Mouse (Mus musculus) limb, embryonic 12.5 days (tissue): Measurements from ENCODE around the gene Ticam1. TPM values are rescaled to one million over a fixed set of nuclear protein-coding genes. Genes with fewer than 3 reads are reported as not detected.
A peak's percentile ranks its signal among the peaks of the same experiment; 100 is the strongest.
"Not testable (repeated sequence)": the region's sequence is repeated elsewhere in the genome, so short reads cannot be mapped to it uniquely, and the experiment has no call there.

Source experiments
- ATAC-seq: fragments of 200-750 bp; cut with Nextera tagmentation; 2 replicates; pipeline ENCODE4 v1.8.0; 2017; ENCODE audit warnings: low read depth, moderate TSS enrichment; ENCODE audit not compliant: insufficient number of reproducible peaks, insufficient read depth, low FRiP score, low TSS enrichment
- H3K27ac ChIP-seq: fragments of 300-500 bp; sonication (generic); 2 replicates; pipeline ENCODE4 v1.5.1; 2016; ENCODE audit warnings: mild to moderate bottlenecking, moderate library complexity
- H3K27me3 ChIP-seq: fragments of 300-500 bp; sonication (generic); 2 replicates; pipeline ENCODE4 v1.6.1; 2016; ENCODE audit warnings: mild to moderate bottlenecking, moderate library complexity
- H3K36me3 ChIP-seq: fragments of 300-500 bp; sonication (generic); 2 replicates; pipeline ENCODE4 v1.6.1; 2016; ENCODE audit warnings: mild to moderate bottlenecking, moderate library complexity
- H3K4me1 ChIP-seq: fragments of 300-500 bp; sonication (generic); replicated peaks from 2 replicates; pipeline ENCODE4 v1.6.1; 2016
- H3K4me2 ChIP-seq: fragments of 300-500 bp; sonication (generic); 2 replicates; pipeline ENCODE4 v1.6.1; 2016; ENCODE audit warnings: mild to moderate bottlenecking, moderate library complexity
- H3K4me3 ChIP-seq: fragments of 300-500 bp; sonication (generic); replicated peaks from 2 replicates; pipeline ENCODE4 v1.5.1; 2016; ENCODE audit warnings: mild to moderate bottlenecking
- H3K9ac ChIP-seq: fragments of 300-500 bp; sonication (generic); replicated peaks from 2 replicates; pipeline ENCODE4 v1.6.1; 2016; ENCODE audit warnings: mild to moderate bottlenecking, moderate library complexity
- H3K9me3 ChIP-seq: fragments of 300-500 bp; sonication (generic); 2 replicates; pipeline ENCODE4 v1.6.1; 2016; ENCODE audit warnings: mild to moderate bottlenecking, moderate library complexity
- WGBS: fragments of 180-500 bp; shearing (Covaris S2); methylation state at CpG from one replicate; pipeline ENCODE4 v1.1.7; 2016; 5-methylcytosine and 5-hydroxymethylcytosine counted together
- polyA plus RNA-seq: library from polyadenylated mRNA; unstranded; fragments of >200 nt; fragmentation: Nextera tagmentation; extraction: Ambion mirVana; gene quantifications from 2 replicates; pipeline ENCODE4 v1.2.1, GENCODE M21; 2016

Gene Ticam1
- polyA plus RNA-seq, 1 experiment from 2014 or later = 3.0 TPM

DNA sequence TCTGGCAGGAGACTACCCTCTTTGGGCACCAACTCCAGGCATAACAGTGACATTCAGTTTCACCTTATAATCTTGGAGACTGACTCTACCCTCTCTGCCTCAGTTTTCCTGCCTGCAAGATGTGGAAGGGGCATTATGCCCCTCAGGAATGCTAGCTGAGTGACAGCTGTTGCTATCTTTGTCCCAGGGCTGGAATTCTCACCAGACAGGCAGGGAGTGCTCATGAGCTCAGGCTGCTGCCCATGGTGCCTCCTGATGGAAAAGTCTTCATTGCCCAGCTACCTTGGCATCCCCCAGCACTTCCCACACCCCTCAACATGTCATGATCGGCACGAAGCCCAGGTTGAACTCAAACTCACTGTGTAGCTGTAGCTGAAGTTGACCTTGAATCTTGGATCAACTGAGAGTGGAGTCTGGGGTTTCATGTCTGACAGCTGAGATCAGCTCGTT is 13.9 kb downstream of the Ticam1 start:
- Histone ChIP-seq H3K36me3 (peaks cover 60% of the 10 kb centered on the region), H3K4me2 (no peak overlapping the region), H3K9me3 (no peaks in the 10 kb centered on the region), H3K27me3 (no peaks in the 10 kb centered on the region), H3K27ac (no peak overlapping the region), H3K9ac (no peak overlapping the region), H3K4me3 (no peak overlapping the region), H3K4me1 (peaks cover 31% of the 10 kb centered on the region)
- WGBS = 88% methylated on average over 3 of the region's 3 CpGs
- no peak for ATAC-seq

DNA sequence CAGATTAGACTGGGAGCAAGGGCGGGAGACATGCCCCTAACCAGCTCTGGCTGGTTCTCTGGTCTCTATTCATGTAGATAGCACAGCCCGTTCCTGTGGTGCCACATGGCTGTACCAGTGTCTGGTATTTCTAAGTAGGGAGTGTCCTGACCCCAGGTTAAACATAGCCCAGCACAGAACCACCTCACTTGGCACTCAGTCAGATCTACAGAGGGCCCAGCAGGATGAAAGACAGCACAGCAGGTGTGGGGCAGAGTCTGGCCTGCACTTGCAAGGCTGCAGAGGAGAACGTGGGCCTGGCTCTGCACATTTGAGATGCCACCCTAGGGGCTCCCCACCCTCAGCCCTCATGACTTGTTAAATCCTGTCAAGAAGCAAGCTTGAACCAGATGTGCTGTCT is 15.4 kb downstream of the Ticam1 start:
- Histone ChIP-seq H3K4me2 (no peak overlapping the region), H3K27me3 (no peaks in the 10 kb centered on the region), H3K27ac (no peak overlapping the region), H3K9ac (no peak overlapping the region), H3K4me3 (no peak overlapping the region), H3K9me3 (no peaks in the 10 kb centered on the region), H3K4me1 (peaks cover 36% of the 10 kb centered on the region), H3K36me3 (peaks cover 63% of the 10 kb centered on the region)
- 76% methylated on average over 3 of the region's 3 CpGs for WGBS
- ATAC-seq = no peak

DNA sequence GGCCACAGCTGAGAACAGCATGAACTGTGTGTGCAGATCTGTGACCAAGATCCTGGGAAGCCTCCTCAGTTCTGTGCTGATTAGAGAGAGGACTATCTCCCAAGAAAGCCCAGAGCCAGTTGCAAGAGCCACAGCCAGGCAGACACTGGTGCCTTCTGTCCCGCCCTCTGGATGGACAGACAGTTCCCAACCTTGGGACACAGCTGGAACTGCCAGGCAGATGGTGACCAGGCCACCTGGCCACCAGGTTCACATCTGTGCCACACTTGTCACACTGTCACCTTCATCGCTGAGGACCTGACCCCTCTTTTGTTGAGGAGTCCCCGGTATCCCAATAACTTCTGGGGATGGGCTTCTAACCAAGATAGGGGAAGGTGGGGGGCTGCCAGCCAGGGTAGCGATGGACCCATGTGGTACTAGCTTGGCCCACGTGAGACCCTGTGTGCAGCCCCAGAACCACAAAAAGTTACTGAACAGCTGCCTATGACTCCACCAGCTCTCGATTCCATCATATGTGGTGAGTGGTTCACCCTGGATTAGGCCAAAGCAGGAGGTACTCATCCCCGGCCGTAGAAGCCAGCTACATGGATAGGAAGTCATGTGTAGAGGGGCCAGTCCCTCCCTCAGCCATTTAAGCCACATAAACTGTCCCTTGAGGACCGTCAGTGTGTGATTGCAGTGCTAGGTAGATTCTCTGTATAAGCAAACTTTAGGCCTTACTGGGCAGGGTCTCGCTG is 17.1 kb downstream of the Ticam1 start:
- no peak for ATAC-seq
- Histone ChIP-seq H3K27me3 (no peaks in the 10 kb centered on the region), H3K27ac (no peak overlapping the region), H3K9ac (peak overlapping the region; percentile 14; the same call in 1 of the 2 replicates), H3K36me3 (peaks cover 55% of the 10 kb centered on the region), H3K4me1 (peaks cover 36% of the 10 kb centered on the region), H3K4me2 (no peak overlapping the region), H3K9me3 (no peaks in the 10 kb centered on the region), H3K4me3 (no peak overlapping the region)
- WGBS = 90% methylated on average over 10 of the region's 10 CpGs

DNA sequence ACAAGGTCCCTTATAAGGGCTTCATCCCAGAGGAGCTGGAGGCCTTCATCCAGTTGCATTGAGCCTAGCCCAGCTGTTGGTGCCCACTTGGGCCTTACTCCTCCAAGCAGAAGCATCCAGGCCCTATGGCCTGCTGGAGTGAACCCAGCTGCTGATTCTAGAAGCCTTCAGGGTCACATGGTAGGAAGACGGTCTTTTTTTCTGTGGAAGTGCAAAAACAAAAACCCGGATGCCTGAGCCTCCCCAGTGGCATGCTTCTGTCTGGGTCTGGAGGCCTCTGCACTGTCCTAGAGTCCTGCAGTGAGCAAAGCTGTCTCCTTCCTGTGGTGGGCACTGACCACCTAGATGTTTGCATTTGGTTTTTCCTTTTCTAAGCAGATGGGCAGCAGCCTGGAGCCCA is 17.8 kb downstream of the Ticam1 start:
- not testable (repeated sequence) for H3K9me3 ChIP-seq, H3K4me3 ChIP-seq, ATAC-seq, H3K9ac ChIP-seq, H3K27ac ChIP-seq, H3K27me3 ChIP-seq
- 0 out of 2 replicates have a peak overlapping the region, but pooled peaks have one; percentile 96 for H3K4me2 ChIP-seq
- H3K4me1 ChIP-seq = peaks cover 36% of the 10 kb centered on the region
- WGBS = 72% methylated on average over 2 of the region's 2 CpGs
- peaks cover 55% of the 10 kb centered on the region for H3K36me3 ChIP-seq

DNA sequence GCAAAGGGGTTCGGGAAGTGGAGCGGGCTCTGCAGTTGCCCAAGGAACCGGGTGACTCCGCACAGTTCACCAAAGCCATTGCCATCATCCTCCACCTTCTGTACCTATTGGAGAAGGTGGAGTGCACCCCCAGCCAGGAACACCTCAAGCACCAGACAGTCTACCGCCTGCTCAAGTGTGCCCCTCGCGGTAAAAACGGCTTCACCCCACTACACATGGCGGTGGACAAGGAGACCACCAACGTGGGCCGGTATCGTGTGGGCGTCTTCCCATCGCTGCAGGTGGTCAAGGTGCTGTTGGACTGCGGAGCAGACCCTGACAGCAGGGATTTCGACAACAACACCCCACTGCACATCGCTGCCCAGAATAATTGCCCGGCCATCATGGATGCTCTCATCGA is 18.3 kb downstream of the Ticam1 start:
- peak overlapping the region; percentile 96; the same call in 1 of the 2 replicates for H3K4me2 ChIP-seq
- peaks cover 55% of the 10 kb centered on the region for H3K36me3 ChIP-seq
- not testable (repeated sequence) for H3K9ac ChIP-seq, H3K9me3 ChIP-seq, H3K27ac ChIP-seq, ATAC-seq, H3K27me3 ChIP-seq
- peaks cover 36% of the 10 kb centered on the region for H3K4me1 ChIP-seq
- 0 out of 2 replicates have a peak overlapping the region, but pooled peaks have one; percentile 72 for H3K4me3 ChIP-seq
- WGBS = 94% methylated on average over 19 of the region's 19 CpGs

DNA sequence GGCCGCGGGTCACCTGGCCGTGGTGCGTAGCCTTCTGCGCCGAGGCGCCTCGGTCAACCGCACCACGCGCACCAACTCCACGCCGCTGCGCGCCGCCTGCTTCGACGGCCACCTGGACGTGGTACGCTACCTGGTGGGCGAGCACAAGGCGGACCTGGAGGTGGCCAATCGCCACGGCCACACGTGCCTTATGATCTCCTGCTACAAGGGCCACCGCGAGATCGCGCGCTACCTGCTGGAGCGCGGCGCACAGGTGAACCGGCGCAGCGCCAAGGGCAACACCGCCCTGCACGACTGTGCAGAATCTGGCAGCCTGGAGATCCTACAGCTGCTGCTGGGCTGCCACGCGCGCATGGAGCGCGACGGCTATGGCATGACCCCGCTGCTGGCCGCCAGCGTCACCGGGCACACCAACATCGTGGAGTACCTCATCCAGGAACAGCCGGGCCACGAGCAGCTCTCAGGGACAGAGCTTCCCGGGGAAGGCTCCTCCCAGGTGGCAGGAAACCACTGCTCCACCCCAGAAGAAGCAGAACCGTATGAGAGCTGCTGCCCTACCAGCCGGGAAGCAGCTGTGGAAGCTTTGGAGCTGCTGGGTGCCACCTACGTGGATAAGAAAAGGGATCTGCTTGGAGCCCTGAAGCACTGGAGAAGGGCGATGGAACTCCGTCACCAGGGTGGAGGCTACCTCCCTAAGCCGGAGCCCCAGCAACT is 19.2 kb downstream of the Ticam1 start:
- WGBS = 9% methylated on average over 58 of the region's 58 CpGs
- Histone ChIP-seq H3K36me3 (peaks cover 46% of the 10 kb centered on the region), H3K27me3 (no peaks in the 10 kb centered on the region), H3K4me2 (peak overlapping the region; percentile 96), H3K9me3 (no peaks in the 10 kb centered on the region), H3K9ac (peak overlapping the region; percentile 65), H3K4me3 (peak overlapping the region; percentile 72), H3K4me1 (peaks cover 36% of the 10 kb centered on the region), H3K27ac (no peak overlapping the region)
- no peak for ATAC-seq

DNA sequence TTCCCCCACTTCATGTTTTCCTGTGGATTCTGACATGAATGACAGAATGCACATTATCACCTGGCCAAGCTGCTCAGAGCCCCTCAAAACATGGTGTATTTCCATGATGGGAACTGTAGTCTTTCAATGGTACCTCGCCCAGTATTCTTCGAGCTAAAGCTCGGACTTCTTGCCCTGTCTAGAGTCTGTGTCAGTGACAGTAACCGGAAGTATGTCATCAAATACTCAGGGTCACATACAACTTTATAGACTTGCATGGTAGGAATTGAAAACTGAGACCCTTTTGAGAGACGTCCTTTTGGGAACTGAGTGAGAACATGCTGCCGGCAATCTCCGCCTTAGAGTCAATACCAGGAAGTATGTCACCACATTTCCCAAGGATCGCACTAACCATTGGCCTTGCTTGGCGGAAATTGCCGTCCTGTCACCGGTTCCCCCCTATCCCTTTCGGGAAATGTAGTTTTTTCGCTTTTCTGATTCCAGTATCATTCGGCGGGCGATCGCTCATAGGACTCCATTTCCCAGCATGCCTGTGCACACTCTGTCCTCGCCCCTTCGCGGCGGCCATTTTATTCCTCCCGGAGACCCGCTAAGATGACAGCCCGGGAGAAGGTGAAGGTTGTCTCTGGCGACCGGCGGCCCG is 20.2 kb downstream of the Ticam1 start, which contains the start of gene Fem1a:
Gene Fem1a (plus strand): TSS at position 572 of the 643 bp plus-strand sequence.
- Histone ChIP-seq H3K4me3 (peak within 1 kb of the TSS; percentile 72), H3K9me3 (no peaks in the 10 kb centered on the region), H3K27me3 (no peaks in the 10 kb centered on the region), H3K27ac (peak within 1 kb of the TSS; percentile 87), H3K36me3 (peaks cover 37% of the 10 kb centered on the region), H3K4me2 (peak within 1 kb of the TSS; percentile 96), H3K9ac (peak within 1 kb of the TSS; percentile 65), H3K4me1 (peaks cover 37% of the 10 kb centered on the region)
- peak; percentile 89 for ATAC-seq
- under 1% methylated on average over 28 of the region's 28 CpGs for WGBS

DNA sequence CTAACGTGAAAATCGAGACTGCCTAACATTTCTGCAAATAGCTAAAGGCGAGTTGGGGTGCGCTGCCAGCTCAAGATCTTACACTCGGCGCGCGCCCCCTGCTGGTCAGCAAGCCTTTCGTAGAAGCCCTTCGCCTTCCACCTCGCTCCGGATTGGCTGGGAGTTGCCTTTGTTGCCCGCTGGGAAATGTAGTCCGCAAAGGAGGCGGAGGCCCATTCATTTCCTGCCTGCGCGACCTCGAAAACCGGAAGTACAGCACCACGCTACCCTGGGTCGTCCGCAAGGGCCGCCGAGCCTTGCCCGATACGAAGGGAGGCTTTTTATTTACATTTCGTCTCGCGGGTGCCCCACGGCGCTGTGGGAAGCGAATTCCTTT is 20.7 kb downstream of the Ticam1 start:
- H3K4me3 ChIP-seq = peak overlapping the region; percentile 72
- peak overlapping the region; percentile 45 for H3K9ac ChIP-seq
- no peaks in the 10 kb centered on the region for H3K9me3 ChIP-seq
- peak; percentile 90 for ATAC-seq
- WGBS = 0% methylated on average over 32 of the region's 32 CpGs
- H3K27ac ChIP-seq = peak overlapping the region; percentile 87
- H3K27me3 ChIP-seq = no peaks in the 10 kb centered on the region
- peaks cover 42% of the 10 kb centered on the region for H3K4me1 ChIP-seq
- peak overlapping the region; percentile 78 for H3K4me2 ChIP-seq
- peaks cover 32% of the 10 kb centered on the region for H3K36me3 ChIP-seq

DNA sequence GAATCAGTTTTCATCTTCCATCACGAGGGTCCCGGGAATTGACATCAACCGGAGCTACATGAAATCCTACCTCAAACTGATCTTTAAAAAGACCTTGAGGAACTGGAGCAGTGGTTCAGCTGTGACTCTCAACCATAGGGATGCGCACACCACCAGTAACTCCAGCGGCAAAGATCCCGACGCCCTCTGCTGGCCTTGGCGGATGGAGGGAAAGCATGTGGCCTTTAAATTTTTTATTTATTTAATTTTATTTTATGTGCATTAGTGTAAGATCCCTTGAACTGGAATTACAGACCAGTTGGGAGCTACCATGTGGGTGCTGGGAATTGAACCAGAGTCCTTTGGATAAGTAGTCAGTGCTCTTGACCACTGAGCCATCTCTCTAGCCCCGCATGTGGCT is 21.2 kb downstream of the Ticam1 start:
- peak overlapping the region; percentile 78; the same call in 1 of the 2 replicates for H3K4me2 ChIP-seq
- ATAC-seq = no peak
- H3K27ac ChIP-seq = peak overlapping the region; percentile 67; the same call in 1 of the 2 replicates
- H3K4me1 ChIP-seq = peaks cover 42% of the 10 kb centered on the region
- peaks cover 28% of the 10 kb centered on the region for H3K36me3 ChIP-seq
- H3K27me3 ChIP-seq = no peaks in the 10 kb centered on the region
- no peak overlapping the region for H3K9ac ChIP-seq
- H3K4me3 ChIP-seq = peak overlapping the region; percentile 72; the same call in 1 of the 2 replicates
- H3K9me3 ChIP-seq = no peaks in the 10 kb centered on the region
- 19% methylated on average over 9 of the region's 9 CpGs for WGBS

DNA sequence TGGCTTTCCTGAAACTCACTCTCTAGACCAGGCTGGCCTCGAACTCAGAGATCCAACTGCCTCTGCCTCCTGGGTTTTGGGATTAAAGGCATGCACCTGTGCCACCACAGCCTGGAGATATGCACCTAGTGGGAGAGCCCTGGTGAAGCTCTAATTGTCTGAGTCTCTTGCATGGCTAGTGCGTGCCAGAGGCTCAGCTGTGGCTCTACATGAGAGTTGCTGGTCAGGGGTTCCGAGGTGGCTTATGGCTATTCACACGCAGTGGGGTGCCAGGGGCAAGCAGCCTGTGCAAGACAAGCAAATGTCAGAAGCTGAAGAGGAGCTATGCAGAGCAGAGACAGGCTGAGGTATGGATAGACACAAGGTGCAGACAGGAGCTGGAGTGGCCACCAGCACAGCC is 21.9 kb downstream of the Ticam1 start:
- H3K4me3 ChIP-seq = no peak overlapping the region
- 82% methylated on average over 4 of the region's 4 CpGs for WGBS
- ATAC-seq = no peak

More for the DNA sequence above, 21.9 kb downstream of the Ticam1 start:
- Histone ChIP-seq H3K4me2 (no peak overlapping the region), H3K4me1 (peaks cover 36% of the 10 kb centered on the region), H3K27me3 (no peaks in the 10 kb centered on the region), H3K27ac (no peak overlapping the region), H3K9me3 (no peaks in the 10 kb centered on the region), H3K36me3 (peaks cover 21% of the 10 kb centered on the region), H3K9ac (no peak overlapping the region)
